27 mouse cellular contexts compared by ENCODE assay signal in the genomic region with DNA sequence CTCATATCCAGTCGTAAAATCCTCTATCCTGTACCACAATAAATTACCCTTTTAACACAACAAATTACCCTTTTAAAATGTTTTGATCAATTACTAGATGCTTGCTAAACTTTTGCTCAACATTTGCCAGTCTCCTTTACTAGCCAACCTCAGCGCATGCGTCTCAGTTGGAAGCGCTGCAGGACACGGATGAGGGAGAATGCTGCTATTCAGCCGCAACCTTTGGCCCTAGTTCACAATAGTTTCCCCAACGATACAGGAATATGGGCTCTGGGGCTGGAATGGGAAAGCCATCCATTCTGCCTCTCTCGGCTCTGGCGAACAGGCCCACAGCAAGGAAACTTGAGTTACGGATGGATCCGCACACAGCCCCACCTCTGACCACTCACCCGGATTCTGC.
A peak's percentile ranks its signal among the peaks of the same experiment; 100 is the strongest.
DNase-seq lines count a peak whose midpoint lies in the region; ATAC-seq and TF ChIP-seq lines count a peak whose summit lies in the region.
"Had no signal": no experiment of that assay in that cellular context is flagged by ENCODE, and none has a peak within 500 bp of the region (broad histone marks: within the 10 kb centered on the region; RNA-seq: fewer than 3 reads in every experiment).

No protein-coding gene starts in this region.

- ATAC-seq in midbrain, embryonic 11.5 days (ENCODE audit: low FRiP score) = no peak
- ATAC-seq in midbrain, embryonic 15.5 days (replicated peaks) = no peak
- ATAC-seq in kidney, postnatal 0 days (replicated peaks; ENCODE audit: low FRiP score, low read depth) = peak; percentile 61; the same call in 1 of the 2 replicates
- ATAC-seq: forebrain, embryonic 13.5 days; hindbrain, embryonic 16.5 days; intestine, postnatal 0 days had no signal

- H3K9ac ChIP-seq in midbrain, embryonic 11.5 days (ENCODE audit: low read length) = no peak overlapping the region
- H3K9ac ChIP-seq in midbrain, embryonic 15.5 days = no peak overlapping the region
- no peak overlapping the region for H3K9ac ChIP-seq in kidney, postnatal 0 days (ENCODE audit: low read depth, low read length)
- H3K9ac ChIP-seq: embryonic facial prominence, embryonic 12.5 days; forebrain, embryonic 13.5 days; limb, embryonic 12.5 days; neural tube, embryonic 12.5 days; stomach, embryonic 15.5 days had no signal

- no peaks in the 10 kb centered on the region for H3K4me1 ChIP-seq in midbrain, embryonic 11.5 days (ENCODE audit: control insufficient read depth, insufficient read depth, low read length)
- H3K4me1 ChIP-seq in midbrain, embryonic 15.5 days = 0 out of 2 replicates have a peak, but pooled peaks cover 4% of the 10 kb centered on the region
- H3K4me1 ChIP-seq in kidney, postnatal 0 days (replicated peaks; ENCODE audit: insufficient read depth, low read length) = peaks cover 14% of the 10 kb centered on the region; the same call in 1 of the 2 replicates
- H3K4me1 ChIP-seq: embryonic facial prominence, embryonic 12.5 days; stomach, embryonic 15.5 days had no signal

- peak; percentile 24 for DNase-seq in embryo, embryonic 11 days
- no peak for DNase-seq in embryo, embryonic 9.5 days (ENCODE audit: extremely low spot score)
- DNase-seq in midbrain, embryonic 11.5 days (ENCODE audit: low spot score, missing footprints) = peak; percentile 19
- peak; percentile 27 for DNase-seq in kidney, postnatal 0 days (ENCODE audit: low spot score)
- no peak for DNase-seq in retina, postnatal 1 day
- DNase-seq in spleen, adult 12 weeks (ENCODE audit: low spot score) = no peak
- DNase-seq in cerebellum, postnatal 4 days (ENCODE audit: low spot score in 2 of 2) = no peak
- DNase-seq: adrenal gland, postnatal 25 days; cerebellum, adult 8-10 months; cerebellum, postnatal 36 days; gastrocnemius, postnatal 10 days; heart, adult 11 months; layer of hippocampus, postnatal 36 days; lung, adult 2 months; midbrain, embryonic 14.5 days; right cerebral cortex, postnatal 4 days; thymus, adult 2 months had no signal

- H3K4me2 ChIP-seq in midbrain, embryonic 11.5 days = no peak overlapping the region
- no peak overlapping the region for H3K4me2 ChIP-seq in midbrain, embryonic 15.5 days
- no peak overlapping the region for H3K4me2 ChIP-seq in kidney, postnatal 0 days (ENCODE audit: low read length)
- H3K4me2 ChIP-seq: embryonic facial prominence, embryonic 12.5 days; forebrain, embryonic 13.5 days; heart, embryonic 11.5 days; limb, embryonic 12.5 days; liver, embryonic 11.5 days; neural tube, embryonic 12.5 days; stomach, embryonic 15.5 days had no signal

- H3K9me3 ChIP-seq in midbrain, embryonic 11.5 days (ENCODE audit: control insufficient read depth, low read length) = no peaks in the 10 kb centered on the region
- H3K9me3 ChIP-seq in midbrain, embryonic 15.5 days = no peaks in the 10 kb centered on the region
- H3K9me3 ChIP-seq in kidney, postnatal 0 days (replicated peaks; ENCODE audit: low read length) = no peaks in the 10 kb centered on the region
- H3K9me3 ChIP-seq: stomach, embryonic 15.5 days had no signal

- no peaks in the 10 kb centered on the region for H3K36me3 ChIP-seq in midbrain, embryonic 11.5 days (ENCODE audit: control insufficient read depth, insufficient read depth, low read length)
- H3K36me3 ChIP-seq in midbrain, embryonic 15.5 days (replicated peaks) = no peaks in the 10 kb centered on the region
- no peaks in the 10 kb centered on the region for H3K36me3 ChIP-seq in kidney, postnatal 0 days (ENCODE audit: insufficient read depth, low read length)
- H3K36me3 ChIP-seq: embryonic facial prominence, embryonic 12.5 days; limb, embryonic 12.5 days; stomach, embryonic 15.5 days had no signal

- TF ChIP-seq CTCF in kidney, postnatal 0 days (IDR thresholded peaks at IDR 0.05; ENCODE audit: low read depth) = no peak

- no peaks in the 10 kb centered on the region for H3K27me3 ChIP-seq in midbrain, embryonic 11.5 days (ENCODE audit: control insufficient read depth, insufficient read depth, low read length)
- no peaks in the 10 kb centered on the region for H3K27me3 ChIP-seq in midbrain, embryonic 15.5 days (replicated peaks)
- H3K27me3 ChIP-seq in kidney, postnatal 0 days (ENCODE audit: insufficient read depth, low read length) = no peaks in the 10 kb centered on the region
- H3K27me3 ChIP-seq: embryonic facial prominence, embryonic 12.5 days; forebrain, embryonic 13.5 days; limb, embryonic 12.5 days; neural tube, embryonic 12.5 days; stomach, embryonic 15.5 days had no signal

- no peak overlapping the region for H3K27ac ChIP-seq in midbrain, embryonic 11.5 days (ENCODE audit: low read depth, low read length)
- no peak overlapping the region for H3K27ac ChIP-seq in midbrain, embryonic 15.5 days
- no peak overlapping the region for H3K27ac ChIP-seq in kidney, postnatal 0 days
- H3K27ac ChIP-seq: embryonic facial prominence, embryonic 12.5 days; limb, embryonic 12.5 days; neural tube, embryonic 12.5 days; stomach, embryonic 15.5 days had no signal

- 60% methylated on average over 12 of the region's 12 CpGs for WGBS in midbrain, embryonic 11.5 days
- WGBS in midbrain, embryonic 15.5 days = 56% methylated on average over 12 of the region's 12 CpGs
- WGBS in kidney, postnatal 0 days = 58% methylated on average over 12 of the region's 12 CpGs

- H3K4me3 ChIP-seq in midbrain, embryonic 11.5 days (ENCODE audit: low read depth, low read length) = no peak overlapping the region
- no peak overlapping the region for H3K4me3 ChIP-seq in midbrain, embryonic 15.5 days
- no peak overlapping the region for H3K4me3 ChIP-seq in kidney, postnatal 0 days (replicated peaks; ENCODE audit: low read depth, low read length)
- H3K4me3 ChIP-seq: embryonic facial prominence, embryonic 12.5 days; forebrain, embryonic 13.5 days; limb, embryonic 12.5 days; neural tube, embryonic 12.5 days; stomach, embryonic 15.5 days had no signal

Comparison
In these comparisons a context has a peak if more than half of its experiments do, and no peak if none do; other contexts are left out.
1. DNase-seq: peak in embryo, embryonic 11 days (single experiment), midbrain, embryonic 11.5 days (single experiment) and kidney, postnatal 0 days (single experiment); none in embryo, embryonic 9.5 days (single experiment), retina, postnatal 1 day (single experiment), spleen, adult 12 weeks (single experiment) and cerebellum, postnatal 4 days (0 of 2).